Mouse (Mus musculus): Measurements from ENCODE around the gene Ttc37.

DNA sequence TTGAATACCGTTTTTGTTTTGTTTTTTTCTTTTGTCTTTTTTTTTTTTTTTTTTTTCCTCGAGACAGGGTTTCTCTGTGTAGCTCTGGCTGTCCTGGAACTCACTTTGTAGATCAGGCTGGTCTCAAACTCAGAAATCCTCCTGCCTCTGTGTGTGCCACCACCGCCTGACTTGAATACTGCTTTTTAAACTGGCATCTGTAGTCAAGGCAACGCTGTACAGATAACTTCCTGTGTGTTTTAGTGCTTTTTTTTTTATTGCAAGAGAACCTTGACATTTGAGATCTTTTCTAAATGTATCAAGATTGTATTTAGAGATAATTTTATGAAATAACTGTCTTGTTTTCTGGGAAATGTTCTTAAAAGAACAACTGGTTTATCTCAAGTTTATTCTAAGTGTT, 33.9 kb downstream of the Ttc37 start:
- no peak for TF ChIP-seq POLR2A (IDR thresholded peaks at IDR 0.05; ENCODE audit: borderline replicate concordance, low read depth, low read length)
- no peak for TF ChIP-seq CTCF (IDR thresholded peaks at IDR 0.05; ENCODE audit: low read depth, low read length)

Data from bone marrow macrophage, adult 2 months (primary cell).